Comparison of ENCODE assay signal across 8 mouse cellular contexts in the genomic region with DNA sequence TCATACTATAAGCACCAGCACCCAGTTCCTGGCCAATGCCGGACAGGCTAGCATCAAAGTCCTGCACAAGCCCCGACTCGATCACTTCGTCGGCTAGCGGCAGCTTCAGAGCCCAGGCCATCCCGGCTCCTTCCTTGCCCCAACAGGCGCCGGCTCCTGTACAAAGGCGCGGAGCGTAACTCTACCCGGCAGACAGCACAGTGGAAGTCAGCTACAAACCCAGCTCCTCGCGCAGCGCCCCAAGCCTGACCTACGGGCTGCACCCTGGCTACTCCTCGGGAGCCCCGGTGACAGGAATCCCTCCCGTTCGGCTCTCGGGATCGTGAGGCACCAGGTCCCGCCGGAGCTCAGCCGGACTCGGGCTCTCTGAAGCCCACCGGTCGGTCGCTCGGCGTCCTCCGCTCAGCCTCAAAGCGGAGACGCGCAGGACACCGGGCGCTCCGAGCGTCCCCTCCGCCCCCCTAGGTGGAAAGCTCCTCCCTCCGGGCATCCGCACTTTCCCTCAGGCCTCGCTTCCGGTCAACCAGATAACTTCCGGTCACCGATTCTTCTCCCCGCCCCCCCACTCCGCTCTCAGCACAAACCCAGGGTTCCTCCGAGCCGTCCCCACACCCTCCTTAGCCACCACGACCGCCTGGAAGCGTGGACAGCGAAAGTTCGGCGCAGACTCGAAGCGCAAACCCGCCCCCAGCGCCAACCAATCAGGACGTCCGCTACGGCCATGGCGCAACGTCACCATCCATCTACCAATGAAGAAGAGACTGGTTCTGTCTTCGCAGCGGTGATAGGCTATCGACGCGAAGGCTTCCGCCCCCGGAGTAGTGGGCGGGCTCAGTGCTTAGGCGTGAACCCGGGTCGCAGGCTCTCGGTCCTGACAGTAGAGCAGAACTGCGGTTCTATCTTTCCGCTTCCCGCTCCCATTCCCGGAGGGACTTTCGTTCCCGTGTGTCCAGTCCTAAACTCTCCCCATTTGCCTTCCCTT. TPM values are rescaled to one million over a fixed set of nuclear protein-coding genes. Genes with fewer than 3 reads are reported as not detected.
DNase-seq lines count a peak whose midpoint lies in the region; ATAC-seq and TF ChIP-seq lines count a peak whose summit lies in the region.

Tfcp2 (minus strand) TSS at position 683 of the 982 bp plus-strand sequence.

- H3K9ac ChIP-seq in heart, embryonic 11.5 days (ENCODE audit: low read depth, low read length): peak within 1 kb of the TSS; percentile 92
- H3K9ac ChIP-seq in kidney, embryonic 16.5 days (replicated peaks; ENCODE audit: low read length): peak within 1 kb of the TSS; percentile 86
- H3K9ac ChIP-seq in liver, adult 2 months (ENCODE audit: low read depth, low read length): peak within 1 kb of the TSS; percentile 79

- no peak for TF ChIP-seq CTCF in C2C12 (IDR thresholded peaks at IDR 0.05; ENCODE audit: control insufficient read depth, insufficient read depth, insufficient read length)
- no peak for TF ChIP-seq CTCF in brain, embryonic 14.5 days (IDR thresholded peaks at IDR 0.05; ENCODE audit: borderline replicate concordance, extremely low read depth, insufficient read depth, insufficient read length)
- no peak for TF ChIP-seq CTCF in liver, adult 2 months (IDR thresholded peaks at IDR 0.05; ENCODE audit: low read depth, low read length)

- H3K79me2 ChIP-seq in C2C12 (ENCODE audit: control insufficient read depth, insufficient read depth): peaks cover 33% of the 10 kb centered on the region
- H3K79me2 ChIP-seq in liver, adult 2 months (ENCODE audit: control insufficient read depth, insufficient read depth, low read length): no peaks in the 10 kb centered on the region
- peaks cover 24% of the 10 kb centered on the region for H3K79me2 ChIP-seq in myocyte (ENCODE audit: control insufficient read depth, insufficient read depth)

- H3ac ChIP-seq in C2C12 (ENCODE audit: control insufficient read depth, insufficient read length, low read depth) (peak within 1 kb of the TSS; percentile 93), myocyte (ENCODE audit: control insufficient read depth, insufficient read length) (peak within 1 kb of the TSS; percentile 40)

- peak within 1 kb of the TSS; percentile 87 for H3K4me2 ChIP-seq in heart, embryonic 11.5 days
- H3K4me2 ChIP-seq in kidney, embryonic 16.5 days (replicated peaks; ENCODE audit: low read depth, low read length): peak within 1 kb of the TSS; percentile 82
- peak within 1 kb of the TSS; percentile 100 for H3K4me2 ChIP-seq in myocyte (ENCODE audit: low read depth)

- peaks cover 57% of the 10 kb centered on the region for H3K4me1 ChIP-seq in erythroblast, embryonic 14.5 days (ENCODE audit: control insufficient read depth)
- H3K4me1 ChIP-seq in heart, embryonic 11.5 days (ENCODE audit: control insufficient read depth, insufficient read depth, low read length): peaks cover 4% of the 10 kb centered on the region; the same call in 1 of the 2 replicates
- H3K4me1 ChIP-seq in kidney, embryonic 16.5 days (ENCODE audit: insufficient read depth, low read length): peaks cover 12% of the 10 kb centered on the region
- H3K4me1 ChIP-seq in liver, adult 2 months (ENCODE audit: control insufficient read depth, insufficient read depth, low read length): peaks cover 5% of the 10 kb centered on the region

- ATAC-seq in heart, embryonic 11.5 days (replicated peaks; ENCODE audit: insufficient number of reproducible peaks, low FRiP score, low TSS enrichment): peak; percentile 99
- peak; percentile 100 for ATAC-seq in kidney, embryonic 16.5 days (ENCODE audit: low FRiP score, low TSS enrichment)

- peak; percentile 66; the same call in 1 of the 2 replicates for TF ChIP-seq POLR2A in brain, embryonic 14.5 days (IDR thresholded peaks at IDR 0.05; ENCODE audit: borderline replicate concordance, extremely low read depth, insufficient read depth, insufficient read length, poor library complexity, severe bottlenecking)
- peak; percentile 86 for TF ChIP-seq POLR2A in liver, adult 2 months (IDR thresholded peaks at IDR 0.05; ENCODE audit: extremely low read depth, insufficient read depth, low read length)
- peak; percentile 97 for TF ChIP-seq POLR2A in myocyte (IDR thresholded peaks at IDR 0.05; ENCODE audit: insufficient read length, low read depth)

- H3K27me3 ChIP-seq in C2C12 (ENCODE audit: control insufficient read depth, insufficient read depth, insufficient read length): no peaks in the 10 kb centered on the region
- no peaks in the 10 kb centered on the region for H3K27me3 ChIP-seq in erythroblast, embryonic 14.5 days (ENCODE audit: control insufficient read depth)
- H3K27me3 ChIP-seq in heart, embryonic 11.5 days (ENCODE audit: control insufficient read depth, insufficient read depth, low read length): no peaks in the 10 kb centered on the region
- H3K27me3 ChIP-seq in kidney, embryonic 16.5 days (ENCODE audit: insufficient read depth, low read length): no peaks in the 10 kb centered on the region
- H3K27me3 ChIP-seq in liver, adult 2 months (ENCODE audit: control insufficient read depth, insufficient read depth, low read length): no peaks in the 10 kb centered on the region
- H3K27me3 ChIP-seq in myocyte (ENCODE audit: control insufficient read depth, insufficient read depth, insufficient read length): no peaks in the 10 kb centered on the region
- no peaks in the 10 kb centered on the region for H3K27me3 ChIP-seq in splenic B cell, adult 2 months (ENCODE audit: control insufficient read depth, insufficient read depth, low read length, poor library complexity, severe bottlenecking)

- peak; percentile 99 for DNase-seq in brain, embryonic 14.5 days (ENCODE audit: low read depth)
- peak; percentile 95 for DNase-seq in liver, adult 2 months (ENCODE audit: extremely low read depth, low read depth, low spot score)
- DNase-seq in splenic B cell, adult 2 months (ENCODE audit: low read depth, low spot score): peak; percentile 97

- peak within 1 kb of the TSS; percentile 97 for H3K27ac ChIP-seq in heart, embryonic 11.5 days (ENCODE audit: low read depth, low read length)
- H3K27ac ChIP-seq in kidney, embryonic 16.5 days (ENCODE audit: low read length): peak within 1 kb of the TSS; percentile 96
- peak within 1 kb of the TSS; percentile 74 for H3K27ac ChIP-seq in liver, adult 2 months (replicated peaks; ENCODE audit: insufficient read depth, low read depth, low read length)

- H3K36me3 ChIP-seq in C2C12 (ENCODE audit: control insufficient read depth, insufficient read depth): peaks cover 16% of the 10 kb centered on the region
- peaks cover 16% of the 10 kb centered on the region for H3K36me3 ChIP-seq in erythroblast, embryonic 14.5 days (ENCODE audit: control insufficient read depth)
- H3K36me3 ChIP-seq in heart, embryonic 11.5 days (ENCODE audit: control insufficient read depth, insufficient read depth, low read length): peaks cover 4% of the 10 kb centered on the region
- peaks cover 12% of the 10 kb centered on the region for H3K36me3 ChIP-seq in kidney, embryonic 16.5 days (ENCODE audit: insufficient read depth, low read length)
- no peaks in the 10 kb centered on the region for H3K36me3 ChIP-seq in liver, adult 2 months (ENCODE audit: control insufficient read depth, insufficient read depth, low read length)
- no peaks in the 10 kb centered on the region for H3K36me3 ChIP-seq in myocyte (ENCODE audit: control insufficient read depth, insufficient read depth)
- H3K36me3 ChIP-seq in splenic B cell, adult 2 months (ENCODE audit: control insufficient read depth, insufficient read depth, low read length, poor library complexity, severe bottlenecking): no peaks in the 10 kb centered on the region

- H3K4me3 ChIP-seq in C2C12 (ENCODE audit: insufficient read depth, poor library complexity, severe bottlenecking): peak within 1 kb of the TSS; percentile 89
- H3K4me3 ChIP-seq in erythroblast, embryonic 14.5 days (replicated peaks): peak within 1 kb of the TSS; percentile 77
- H3K4me3 ChIP-seq in heart, embryonic 11.5 days (ENCODE audit: low read depth, low read length): peak within 1 kb of the TSS; percentile 90
- H3K4me3 ChIP-seq in kidney, embryonic 16.5 days (ENCODE audit: low read length): peak within 1 kb of the TSS; percentile 85
- peak within 1 kb of the TSS; percentile 77 for H3K4me3 ChIP-seq in liver, adult 2 months (ENCODE audit: insufficient read depth, low read depth, low read length)
- peak within 1 kb of the TSS; percentile 79 for H3K4me3 ChIP-seq in myocyte

- WGBS in heart, embryonic 11.5 days (ENCODE audit: insufficient replicate concordance): under 1% methylated on average over 84 of the region's 84 CpGs
- under 1% methylated on average over 84 of the region's 84 CpGs for WGBS in kidney, embryonic 16.5 days
- under 1% methylated on average over 84 of the region's 84 CpGs for WGBS in liver, adult 2 months

- peaks cover 21% of the 10 kb centered on the region for H3K79me3 ChIP-seq in C2C12 (ENCODE audit: low read depth)

- peaks cover 8% of the 10 kb centered on the region; the same call in 1 of the 2 replicates for H3K9me3 ChIP-seq in erythroblast, embryonic 14.5 days (ENCODE audit: control insufficient read depth, low read length)
- H3K9me3 ChIP-seq in heart, embryonic 11.5 days (replicated peaks; ENCODE audit: control insufficient read depth, low read length): no peaks in the 10 kb centered on the region
- no peaks in the 10 kb centered on the region for H3K9me3 ChIP-seq in kidney, embryonic 16.5 days (ENCODE audit: low read length)

TF ChIP-seq in C2C12, 6 proteins besides CTCF, POLR2A, EP300 and RAD21 (continues in another document):
- TF ChIP-seq CEBPB (IDR thresholded peaks at IDR 0.05; ENCODE audit: low read depth) (no peak), MYOG (IDR thresholded peaks at IDR 0.05; ENCODE audit: control insufficient read depth, extremely low read depth, insufficient read length) (no peak), FOSL1 (IDR thresholded peaks at IDR 0.05; ENCODE audit: insufficient read depth, low read length, poor library complexity, severe bottlenecking) (no peak), USF1 (IDR thresholded peaks at IDR 0.05; ENCODE audit: low read depth) (no peak)

TF ChIP-seq in myocyte, 11 proteins besides CTCF, POLR2A, EP300 and RAD21 (continues in another document):
- TF ChIP-seq TCF3 (IDR thresholded peaks at IDR 0.05; ENCODE audit: insufficient read length, low read depth) (no peak), POLR2AphosphoS2 (IDR thresholded peaks at IDR 0.05; ENCODE audit: insufficient read length, low read depth) (peak; percentile 92), E2F4 (IDR thresholded peaks at IDR 0.05; ENCODE audit: insufficient read depth) (peak; percentile 7), USF1 (IDR thresholded peaks at IDR 0.05; ENCODE audit: low read depth) (no peak), SRF (IDR thresholded peaks at IDR 0.05; ENCODE audit: control insufficient read depth, insufficient read length, low read depth) (peak; percentile 50)

RNA-seq across cellular contexts. Expression of gene Tfcp2, which starts in this region (rescaled TPM):
- polyA plus RNA-seq in C2C12 (2012; fragmentation: generic; extraction: Trizol) (10.3 TPM), myocyte (2012; fragmentation: generic; extraction: Trizol) (15.0 TPM)
- 27.3 and 32.3 TPM in 2 replicates for polyA plus RNA-seq in brain, embryonic 14.5 days (2012; rRNA removed)
- polyA plus RNA-seq in erythroblast, embryonic 14.5 days (2012): 0.16 and 0.65 TPM in 2 replicates
- polyA plus RNA-seq in heart, embryonic 11.5 days (2014; fragmentation: Nextera tagmentation; extraction: Ambion mirVana): 15.4 and 18.9 TPM in 2 replicates
- 37.5 and 37.8 TPM in 2 replicates for polyA plus RNA-seq in kidney, embryonic 16.5 days (2015; fragmentation: Nextera tagmentation; extraction: Ambion mirVana)
- 4.0 and 5.9 TPM in 2 replicates for total RNA-seq in liver, adult 2 months (2014; rRNA removed)
- polyA plus RNA-seq in liver, adult 2 months (2012; rRNA removed): 3.9 and 5.8 TPM in 2 replicates

Comparison
In these comparisons a context has a peak if more than half of its experiments do, and no peak if none do; other contexts are left out.
1. Peak in every context shown above with its lines: DNase-seq, ATAC-seq, H3K4me3 ChIP-seq and H3K27ac ChIP-seq.